Mouse (Mus musculus): ENCODE data around the gene Exog. TPM values are rescaled to one million over a fixed set of nuclear protein-coding genes. Genes with fewer than 3 reads are reported as not detected.

Exog gene
- 6.9 TPM for total RNA-seq (2023)

GRCm38 (mm10) chr9:119444738-119445429, at the start of gene Exog:
Exog (plus strand) TSS chr9:119444943.

GRCm38 (mm10) chr9:119401801-119402214, 42.9 kb upstream of the Exog start, which contains the start of gene Acvr2b:
Acvr2b (plus strand) TSS chr9:119402118.

Other genes with a start within 250 kb of the Exog start
- not detected for gene Slc22a13, start 235.8 kb upstream of the Exog start, total RNA-seq (2023)
- 41.7 TPM for gene Oxsr1, start 122.5 kb upstream of the Exog start, total RNA-seq (2023)
- 42.9 TPM for gene Acaa1a, start 105.3 kb upstream of the Exog start, total RNA-seq (2023)
- gene Myd88, start 103.5 kb upstream of the Exog start, total RNA-seq (2023) = 37.7 TPM
- 0.38 TPM for gene Xylb, start 87.6 kb upstream of the Exog start, total RNA-seq (2023)
- gene Slc22a14, start 79.4 kb upstream of the Exog start, total RNA-seq (2023) = not detected
- gene Acvr2b, start 42.8 kb upstream of the Exog start, total RNA-seq (2023) = 0.47 TPM
- gene Scn5a, start 134.1 kb downstream of the Exog start, total RNA-seq (2023) = not detected

Data from CD4-positive naive resting alpha-beta T cell, adult 76 days (primary cell).